Mouse (Mus musculus) neutrophil, adult 83 days (primary cell): ENCODE measurements around the gene Ntn4. TPM values are rescaled to one million over a fixed set of nuclear protein-coding genes. Genes with fewer than 3 reads are reported as not detected.

Experiments
- total RNA-seq, 2 experiments: library from RNA; stranded (reverse); gene quantifications; one replicate each; pipeline ENCODE4 v1.2.4; 2023

The Ntn4 gene
- total RNA-seq = 1 to 10 TPM in 1 of 2 experiments, under 1 TPM in 1; 0.93 to 1.1 TPM

GRCm38 (mm10) chr10:93640521-93640952, at the start of gene Ntn4:
Gene Ntn4 (plus strand): TSS chr10:93640681.

Other genes starting within 250 kb of the Ntn4 start
- 100 to 1,000 TPM; 484 to 508 TPM for gene Lta4h, start 187.3 kb upstream of the Ntn4 start, total RNA-seq
- 1 to 10 TPM; 7.1 to 8.4 TPM for gene Hal, start 151.9 kb upstream of the Ntn4 start, total RNA-seq
- not detected for gene Amdhd1, start 100.6 kb upstream of the Ntn4 start, total RNA-seq
- gene Ccdc38, start 100.0 kb upstream of the Ntn4 start, total RNA-seq = not detected
- 10 to 100 TPM; 13.3 to 21.3 TPM for gene Snrpf, start 51.0 kb upstream of the Ntn4 start, total RNA-seq
- gene Usp44, start 190.9 kb downstream of the Ntn4 start, total RNA-seq = under 1 TPM in 1 of 2 experiments, not detected in 1; 0.20 TPM